Mouse (Mus musculus) adrenal gland, postnatal 10 days (tissue): ENCODE measurements around the gene Cpne2. TPM values are rescaled to one million over a fixed set of nuclear protein-coding genes. Genes with fewer than 3 reads are reported as not detected.

ENCODE experiments used
- DNase-seq: peaks from one replicate; pipeline ENCODE4 v3.0.0; 2021; ENCODE audit warnings: mixed read lengths
- total RNA-seq, 2 experiments: library from RNA; stranded (reverse); gene quantifications; 2 replicates each; pipeline ENCODE4 v1.2.3; 2021

Gene Cpne2
- total RNA-seq, 2 experiments from 2014 or later, result 12.6 to 16.6 TPM

DNA sequence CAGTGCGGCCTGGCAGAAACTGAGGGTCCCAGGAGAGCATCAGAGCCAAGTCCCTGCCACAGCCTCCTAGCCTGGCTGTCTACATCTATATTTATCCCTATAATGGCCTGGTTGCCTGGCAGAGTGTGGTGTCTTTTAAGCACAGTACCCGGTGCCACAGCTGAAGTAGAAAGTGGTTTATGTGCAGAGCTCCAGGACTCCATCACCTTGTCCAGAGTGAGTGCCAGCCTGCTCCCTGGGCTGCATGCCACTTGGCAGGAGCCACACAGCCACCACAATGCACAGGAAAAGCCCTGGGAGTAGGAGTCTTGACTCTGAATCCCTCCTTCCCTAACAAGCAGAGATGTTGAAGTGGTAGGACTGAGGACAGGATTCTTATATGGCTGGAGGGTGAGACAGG is 4.7 kb downstream of the Cpne2 start:
- DNase-seq, result no peak

GRCm38 (mm10) chr8:94540025-94540424 is 7.2 kb downstream of the Cpne2 start:
- DNase-seq, result no peak

- DNase-seq, result no peak
Observed at GRCm38 (mm10) chr8:94540889-94541795, 8.4 kb downstream of the Cpne2 start.

DNA sequence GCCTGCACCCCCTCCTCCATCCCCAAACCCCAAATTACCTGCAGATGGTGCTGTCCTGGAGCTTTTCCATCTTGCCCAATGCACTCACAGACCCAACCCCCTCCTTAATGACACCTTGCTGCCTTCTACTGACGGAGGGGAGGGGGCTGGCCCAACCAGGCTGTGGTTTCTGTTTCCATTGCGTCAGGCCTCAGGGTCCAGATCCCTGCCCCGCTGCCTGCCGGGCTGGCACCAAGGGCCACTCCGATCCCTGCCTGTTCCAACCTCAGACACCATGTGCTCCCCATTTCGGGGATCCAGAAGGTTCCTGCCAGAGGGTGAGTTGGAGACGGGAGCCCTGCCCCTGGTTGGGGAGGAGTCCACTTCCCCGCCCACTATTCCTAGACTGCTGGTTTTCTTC is 11.2 kb downstream of the Cpne2 start:
- no peak for DNase-seq

DNA sequence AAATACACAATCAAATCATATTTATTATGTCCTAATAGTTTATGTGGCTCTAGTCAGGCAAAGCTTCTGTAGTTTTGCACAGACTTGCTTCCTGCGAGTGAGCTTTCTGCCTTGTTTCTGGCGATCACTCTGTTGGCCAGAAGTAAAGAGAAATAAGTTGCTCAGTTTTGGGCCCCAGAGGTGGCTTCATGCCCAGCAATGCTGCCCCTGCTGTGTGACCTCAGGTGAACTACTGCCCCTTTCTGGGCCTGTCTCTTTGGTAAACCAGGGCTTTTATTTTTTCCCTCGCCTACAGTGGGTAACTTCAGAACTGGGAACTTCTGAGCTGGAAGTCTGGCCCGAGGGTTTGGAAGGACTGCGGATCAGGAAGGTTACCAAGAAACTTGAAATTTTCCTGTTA is 16.3 kb downstream of the Cpne2 start:
- DNase-seq, result no peak

- no peak for DNase-seq
Observed at GRCm38 (mm10) chr8:94549482-94549881, 16.7 kb downstream of the Cpne2 start.

DNA sequence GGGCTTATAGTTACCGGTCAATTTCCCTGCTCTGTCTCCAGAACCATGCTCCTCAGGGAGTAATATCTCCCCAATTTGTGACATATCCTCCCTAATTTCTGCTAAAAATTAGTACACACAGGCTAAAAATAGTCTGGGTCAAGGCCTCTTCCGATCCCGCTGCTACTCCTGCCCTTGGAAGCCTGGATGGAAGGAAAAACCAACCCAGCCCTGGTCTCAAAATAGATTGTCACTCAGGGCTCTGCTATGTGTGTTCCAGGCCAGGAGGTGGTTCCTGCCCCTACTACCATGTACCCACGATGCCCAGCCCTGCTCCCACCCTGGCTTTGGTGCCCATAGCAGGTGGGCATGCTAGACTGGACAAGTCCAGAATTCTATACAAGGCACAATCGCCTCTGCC is 17.2 kb downstream of the Cpne2 start:
- no peak for DNase-seq

DNA sequence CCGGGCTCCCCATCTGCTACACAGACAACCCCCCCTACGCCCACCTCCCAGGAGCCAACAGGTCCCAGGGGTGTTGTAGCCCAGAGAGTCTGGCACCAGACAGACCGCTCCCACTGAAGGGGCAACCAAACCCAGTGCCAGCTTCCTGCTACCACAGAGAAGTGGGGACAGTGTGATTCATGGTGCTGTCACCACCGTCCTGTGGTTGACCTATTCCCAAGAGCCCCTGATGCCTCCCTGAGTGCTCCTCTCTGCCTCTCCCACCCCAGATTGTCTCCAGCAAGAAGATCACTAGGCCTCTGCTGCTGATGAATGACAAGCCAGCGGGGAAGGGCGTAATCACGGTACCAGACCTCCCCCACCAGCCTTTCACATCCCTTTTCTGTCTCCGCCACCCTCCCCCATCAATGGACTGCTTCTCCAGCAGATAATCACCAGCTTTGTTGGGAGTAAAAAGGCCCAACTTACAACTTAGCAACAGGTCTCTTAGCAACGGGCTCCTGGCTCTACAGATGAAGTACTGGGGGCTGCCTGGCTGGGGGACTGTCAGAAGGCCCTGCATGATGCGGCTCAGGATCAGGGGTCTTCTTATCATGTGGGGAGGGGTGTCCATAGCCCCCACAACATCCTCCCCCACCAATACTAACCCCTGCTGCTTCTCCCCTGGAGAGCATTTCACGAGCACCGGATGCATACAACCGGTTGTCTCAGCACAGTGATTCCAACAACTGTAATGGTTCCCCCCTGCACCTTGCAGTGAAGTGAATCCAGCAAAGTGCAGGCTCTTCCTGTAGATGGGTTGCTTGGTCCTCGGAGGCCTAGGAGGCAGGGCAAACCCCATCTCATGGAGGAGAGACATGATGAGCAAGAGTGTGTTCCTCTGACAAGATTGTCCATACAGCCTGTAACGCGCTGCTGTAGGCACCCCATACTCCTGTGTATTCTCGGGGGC is 19.0 kb downstream of the Cpne2 start:
- DNase-seq, result no peak

DNA sequence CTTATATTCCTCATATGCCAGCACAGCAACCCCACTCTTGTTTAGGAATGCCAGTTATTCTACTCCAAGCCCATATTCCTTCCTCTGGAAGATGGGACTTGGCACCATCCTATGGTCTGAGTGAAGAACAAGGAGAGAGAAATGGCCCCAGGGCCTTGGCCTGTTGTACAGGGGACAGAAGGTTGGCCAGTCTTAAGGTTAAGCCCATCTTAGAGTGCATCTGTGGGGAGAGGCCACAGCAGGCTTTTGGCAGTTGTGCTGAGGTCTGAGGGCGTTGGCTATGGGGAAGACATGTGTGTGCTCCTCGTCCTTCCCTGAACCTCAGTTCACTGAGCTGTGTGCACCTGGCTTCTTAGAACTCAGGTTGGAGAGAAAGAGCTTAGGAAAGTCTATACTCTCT is 19.9 kb downstream of the Cpne2 start:
- no peak for DNase-seq

GRCm38 (mm10) chr8:94557281-94557680 is 24.5 kb downstream of the Cpne2 start:
- peak; percentile 64 for DNase-seq

DNA sequence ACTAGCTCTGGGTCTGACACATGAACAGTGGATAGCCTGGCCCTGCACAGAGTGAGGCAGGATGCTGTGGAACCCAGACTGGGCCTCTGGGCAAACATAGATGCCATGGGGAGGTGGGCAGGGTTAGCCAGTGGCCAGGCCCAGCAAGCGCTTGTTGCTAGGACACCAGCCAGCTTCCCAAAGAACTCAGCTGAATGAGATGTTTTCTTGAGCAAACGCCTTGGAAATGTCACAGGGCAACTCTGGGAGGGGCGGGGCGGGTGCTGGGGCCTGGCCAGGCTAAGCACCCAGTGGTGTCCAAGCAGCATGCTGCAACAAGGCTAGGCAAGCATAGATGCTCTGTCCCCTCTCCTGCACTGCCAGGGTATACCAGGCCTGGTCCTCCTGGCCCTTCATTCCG is 28.5 kb downstream of the Cpne2 start:
- no peak for DNase-seq

GRCm38 (mm10) chr8:94564421-94564820 is 31.6 kb downstream of the Cpne2 start:
- peak; percentile 43 for DNase-seq

DNA sequence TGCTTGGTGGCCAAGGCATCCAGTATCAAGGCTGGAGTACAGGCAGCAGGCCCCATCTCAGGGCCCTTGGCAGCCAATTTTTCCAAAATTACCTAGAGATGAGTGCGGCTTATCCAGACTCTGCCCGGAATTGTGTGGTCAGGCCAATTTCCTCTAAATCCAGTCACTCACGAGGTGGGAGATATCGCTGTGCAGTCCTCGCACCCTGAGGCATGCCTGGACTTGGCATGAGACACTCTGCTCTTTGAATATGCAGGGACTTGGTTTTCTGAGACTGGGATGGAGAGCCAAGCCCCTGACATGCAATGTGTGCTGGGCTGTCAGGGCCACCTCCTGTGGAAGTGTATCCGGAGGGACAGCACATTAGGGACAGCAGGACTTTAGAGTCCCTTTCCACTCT is 33.2 kb downstream of the Cpne2 start:
- no peak for DNase-seq

DNA sequence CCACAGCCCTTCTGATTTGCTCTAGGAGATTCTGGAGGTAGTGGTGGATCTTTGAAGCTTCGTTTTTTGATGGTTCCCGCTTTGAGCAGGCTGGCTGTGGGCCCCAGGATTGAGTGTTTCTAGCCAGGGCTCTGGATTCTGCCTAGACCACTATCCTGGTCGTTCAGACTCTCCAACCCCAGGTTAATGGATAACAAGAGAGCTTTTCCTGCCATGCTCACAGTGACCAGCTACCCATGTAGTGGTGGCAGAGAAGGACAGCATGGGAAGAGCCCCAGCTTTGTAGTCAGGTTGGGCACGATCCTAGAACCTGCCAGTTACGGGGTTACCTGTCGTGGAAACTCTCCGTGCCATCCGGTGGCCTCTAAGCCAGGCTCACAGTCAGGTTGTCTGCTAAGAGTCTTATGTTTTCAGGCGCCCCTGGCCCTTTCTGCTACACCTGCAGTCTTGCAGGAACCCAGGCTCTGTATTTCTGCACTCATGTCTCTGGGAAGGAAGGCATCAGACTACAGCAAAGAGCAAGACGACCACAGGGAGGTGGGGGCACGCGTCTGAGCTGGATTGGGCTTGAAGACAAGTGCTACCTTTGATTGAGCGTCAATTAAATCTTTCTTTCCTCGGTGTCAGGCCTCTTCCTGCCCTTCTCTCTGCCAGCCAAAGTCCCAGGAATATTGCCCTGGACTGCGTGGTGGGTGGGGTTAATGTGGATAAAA is 33.8 kb downstream of the Cpne2 start:
- no peak for DNase-seq

- DNase-seq, result no peak
Observed at GRCm38 (mm10) chr8:94567159-94567849, 34.5 kb downstream of the Cpne2 start.

GRCm38 (mm10) chr8:94568098-94568497 is 35.3 kb downstream of the Cpne2 start:
- no peak for DNase-seq

DNA sequence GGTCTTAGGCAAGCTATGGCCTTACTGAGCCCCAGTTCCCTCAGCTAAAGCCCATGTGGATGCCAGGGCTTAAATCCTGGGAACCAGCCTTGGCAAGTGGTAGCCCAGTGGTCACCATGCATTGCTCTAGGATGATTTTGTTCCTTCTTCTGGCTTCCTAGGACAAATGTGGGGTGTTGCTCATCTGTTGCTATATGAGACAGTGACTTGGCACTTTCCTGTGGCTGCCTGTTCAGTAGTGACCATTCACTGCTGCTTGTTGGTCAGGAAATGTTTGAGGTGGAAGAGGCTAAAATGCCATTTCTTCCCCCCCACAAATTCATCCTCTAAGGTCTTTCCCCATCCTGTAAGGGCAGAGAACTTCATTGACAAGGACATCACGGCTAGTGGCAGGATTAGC is 36.6 kb downstream of the Cpne2 start:
- no peak for DNase-seq

DNA sequence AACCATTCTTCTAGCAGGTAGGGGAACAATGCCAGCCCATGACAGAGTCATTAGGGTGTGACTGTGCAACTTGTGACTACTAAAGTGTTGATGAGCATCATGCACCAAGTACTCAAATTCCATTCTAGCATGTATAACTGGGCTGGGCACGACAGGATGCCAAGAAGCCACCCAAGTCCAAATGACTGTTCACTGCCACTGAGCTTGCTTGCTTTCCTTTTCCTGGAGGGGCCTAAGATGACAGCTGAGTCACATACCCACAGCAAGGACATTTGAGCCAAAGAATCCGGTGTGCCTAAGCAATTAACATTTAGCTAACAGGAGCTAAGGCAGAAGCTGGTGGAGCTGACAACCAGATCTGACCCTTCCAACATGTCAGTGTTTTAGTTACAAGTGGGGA is 39.1 kb downstream of the Cpne2 start:
- DNase-seq, result no peak

- no peak for DNase-seq
Observed at GRCm38 (mm10) chr8:94574159-94574907, 41.5 kb downstream of the Cpne2 start.

GRCm38 (mm10) chr8:94575148-94575547 is 42.4 kb downstream of the Cpne2 start:
- no peak for DNase-seq
